Mouse (Mus musculus): ENCODE measurements around the gene 6430548M08Rik. TPM values are rescaled to one million over a fixed set of nuclear protein-coding genes. Genes with fewer than 3 reads are reported as not detected.

The 6430548M08Rik gene
- 10 to 100 TPM; 19.3 to 23.8 TPM for total RNA-seq (2021)

GRCm38 (mm10) chr8:120113758-120114255, at the start of gene 6430548M08Rik:
TSS of gene 6430548M08Rik (plus strand) at chr8:120114152.
- DNase-seq = peak; percentile 100

- no peak for DNase-seq
Observed at GRCm38 (mm10) chr8:120065611-120066010, 48.3 kb upstream of the 6430548M08Rik start.

GRCm38 (mm10) chr8:120066226-120066625, 47.7 kb upstream of the 6430548M08Rik start:
- no peak for DNase-seq

- DNase-seq = peak; percentile 69
Observed at GRCm38 (mm10) chr8:120067936-120068668, 45.9 kb upstream of the 6430548M08Rik start.

GRCm38 (mm10) chr8:120071684-120072083, 42.3 kb upstream of the 6430548M08Rik start:
- peak; percentile 92 for DNase-seq

GRCm38 (mm10) chr8:120072259-120072658, 41.7 kb upstream of the 6430548M08Rik start:
- DNase-seq = peak; percentile 20

GRCm38 (mm10) chr8:120072827-120073226, 41.1 kb upstream of the 6430548M08Rik start:
- DNase-seq = peak; percentile 46

- DNase-seq = no peak
Observed at GRCm38 (mm10) chr8:120074516-120074915, 39.4 kb upstream of the 6430548M08Rik start.

GRCm38 (mm10) chr8:120075347-120075746, 38.6 kb upstream of the 6430548M08Rik start:
- no peak for DNase-seq

GRCm38 (mm10) chr8:120078080-120078479, 35.9 kb upstream of the 6430548M08Rik start:
- DNase-seq = peak; percentile 86

GRCm38 (mm10) chr8:120079361-120079760, 34.6 kb upstream of the 6430548M08Rik start:
- no peak for DNase-seq

- DNase-seq = no peak
Observed at GRCm38 (mm10) chr8:120083261-120083660, 30.7 kb upstream of the 6430548M08Rik start.

- DNase-seq = no peak
Observed at GRCm38 (mm10) chr8:120084783-120085182, 29.2 kb upstream of the 6430548M08Rik start.

GRCm38 (mm10) chr8:120089511-120089910, 24.4 kb upstream of the 6430548M08Rik start:
- no peak for DNase-seq

- no peak for DNase-seq
Observed at GRCm38 (mm10) chr8:120091032-120091431, 22.9 kb upstream of the 6430548M08Rik start.

- DNase-seq = no peak
Observed at GRCm38 (mm10) chr8:120093103-120093502, 20.8 kb upstream of the 6430548M08Rik start.

- no peak for DNase-seq
Observed at GRCm38 (mm10) chr8:120094801-120095200, 19.2 kb upstream of the 6430548M08Rik start.

GRCm38 (mm10) chr8:120096486-120096885, 17.5 kb upstream of the 6430548M08Rik start:
- DNase-seq = no peak

- DNase-seq = no peak
Observed at GRCm38 (mm10) chr8:120100388-120101067, 13.4 kb upstream of the 6430548M08Rik start.

GRCm38 (mm10) chr8:120101068-120101972, 12.6 kb upstream of the 6430548M08Rik start, which contains the start of gene Zdhhc7:
TSS of gene Zdhhc7 (minus strand) at chr8:120101482.
- peak; percentile 83 for DNase-seq

GRCm38 (mm10) chr8:120103916-120104315, 10.0 kb upstream of the 6430548M08Rik start:
- no peak for DNase-seq

- peak; percentile 76 for DNase-seq
Observed at GRCm38 (mm10) chr8:120104721-120105272, 9.2 kb upstream of the 6430548M08Rik start.

Measured in heart, postnatal 4 days (tissue).